Mouse (Mus musculus): Measurements from ENCODE around the gene Plekhm1.

Plekhm1 gene

GRCm38 (mm10) chr11:103360661-103361081 is 51.8 kb downstream of the Plekhm1 start:
- no peak for DNase-seq

DNA sequence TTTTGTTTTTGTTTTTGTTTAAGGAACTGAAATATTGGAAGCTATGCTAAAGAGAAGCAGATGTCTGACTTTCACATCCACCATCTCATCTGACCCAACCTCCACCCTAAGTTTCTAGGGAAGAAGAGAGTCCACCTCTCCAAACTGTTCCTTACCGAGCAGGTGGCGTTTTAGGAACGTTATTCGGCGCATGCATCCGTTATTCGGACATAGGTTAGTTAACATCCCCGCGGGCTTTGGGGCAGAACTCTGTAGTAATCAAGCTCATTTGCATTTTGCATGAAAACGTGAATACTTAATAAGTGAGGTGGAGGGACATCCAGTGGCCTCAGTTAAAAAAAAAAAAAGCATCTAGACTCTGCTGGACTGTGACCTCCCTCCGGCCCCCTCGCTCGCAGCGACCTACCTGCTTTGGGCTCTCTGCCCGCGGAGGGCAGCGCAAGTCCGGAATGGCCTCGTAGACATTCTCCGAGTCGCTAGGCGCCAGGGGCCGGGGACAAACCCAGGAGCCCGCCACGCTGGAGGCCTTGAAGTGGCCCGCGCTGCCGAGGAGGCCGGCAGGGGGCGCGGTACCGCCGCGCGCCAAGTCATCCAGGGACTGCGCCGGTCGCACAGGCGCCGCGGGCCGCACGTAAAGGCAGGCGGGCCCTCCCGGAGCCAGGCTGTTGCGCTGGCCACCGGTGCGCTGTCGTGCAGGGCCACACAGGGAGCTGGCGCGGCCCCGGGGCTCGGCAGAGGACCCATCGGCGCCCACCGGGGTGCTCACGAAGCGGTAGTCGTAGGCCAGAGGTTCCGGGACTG is 52.4 kb downstream of the Plekhm1 start:
- peak; percentile 85 for DNase-seq

DNA sequence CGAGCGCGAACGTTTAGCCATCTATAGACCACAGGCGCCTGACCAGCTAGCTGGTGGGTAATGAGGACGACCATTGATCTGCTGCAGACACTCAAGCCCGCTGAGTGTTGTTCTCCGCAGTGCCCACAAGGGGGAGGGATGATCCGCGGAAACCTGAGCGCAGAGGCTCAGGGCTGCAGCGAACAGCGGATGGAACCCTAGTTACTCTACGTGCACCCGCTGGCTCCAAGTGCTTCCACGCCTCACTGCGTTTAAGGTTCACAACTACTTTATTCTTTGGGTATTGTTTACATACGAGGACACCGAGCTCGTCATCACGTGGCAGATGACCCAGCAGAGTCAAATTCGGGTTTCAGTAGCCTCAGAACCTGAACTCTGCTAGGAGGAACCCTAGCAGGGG is 53.4 kb downstream of the Plekhm1 start:
- DNase-seq = peak; percentile 70

GRCm38 (mm10) chr11:103358316-103358715 is 54.2 kb downstream of the Plekhm1 start:
- DNase-seq = no peak

GRCm38 (mm10) chr11:103357710-103358109 is 54.8 kb downstream of the Plekhm1 start:
- DNase-seq = no peak

DNA sequence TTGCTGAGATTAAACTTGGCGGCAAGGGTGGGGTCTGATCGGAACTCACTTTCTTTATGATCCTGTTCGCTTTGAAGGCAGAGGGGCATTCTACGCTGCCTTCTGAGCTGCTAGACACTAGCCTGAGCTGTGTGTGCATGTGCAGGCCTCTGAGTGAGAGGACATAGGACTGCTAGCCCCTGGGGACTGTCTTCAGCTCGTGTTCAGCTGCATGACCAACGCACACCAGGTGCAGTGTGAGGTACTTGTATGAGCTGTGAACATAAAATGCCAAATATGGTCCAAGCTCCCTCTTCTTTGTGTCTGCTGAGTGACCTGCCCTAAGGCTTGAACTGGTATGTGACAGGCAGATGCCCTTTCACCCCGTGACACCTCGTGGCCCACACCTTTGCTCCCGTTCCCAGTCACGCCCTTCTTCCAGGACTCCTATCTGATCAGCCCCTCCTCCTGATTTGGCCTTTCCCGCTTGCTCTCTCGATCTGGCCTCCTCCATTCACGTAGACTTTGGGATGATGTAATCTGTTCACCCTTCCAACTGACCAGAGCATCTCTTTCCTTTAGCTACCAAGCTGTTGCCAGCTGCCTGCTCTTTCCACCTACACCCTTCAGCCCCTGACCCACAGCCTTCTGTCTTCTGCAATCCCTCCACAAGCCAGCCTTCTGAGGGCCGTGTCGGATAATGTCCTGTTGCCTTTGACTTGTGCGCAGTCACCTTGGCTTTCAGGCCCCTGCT is 55.4 kb downstream of the Plekhm1 start:
- DNase-seq = no peak

DNA sequence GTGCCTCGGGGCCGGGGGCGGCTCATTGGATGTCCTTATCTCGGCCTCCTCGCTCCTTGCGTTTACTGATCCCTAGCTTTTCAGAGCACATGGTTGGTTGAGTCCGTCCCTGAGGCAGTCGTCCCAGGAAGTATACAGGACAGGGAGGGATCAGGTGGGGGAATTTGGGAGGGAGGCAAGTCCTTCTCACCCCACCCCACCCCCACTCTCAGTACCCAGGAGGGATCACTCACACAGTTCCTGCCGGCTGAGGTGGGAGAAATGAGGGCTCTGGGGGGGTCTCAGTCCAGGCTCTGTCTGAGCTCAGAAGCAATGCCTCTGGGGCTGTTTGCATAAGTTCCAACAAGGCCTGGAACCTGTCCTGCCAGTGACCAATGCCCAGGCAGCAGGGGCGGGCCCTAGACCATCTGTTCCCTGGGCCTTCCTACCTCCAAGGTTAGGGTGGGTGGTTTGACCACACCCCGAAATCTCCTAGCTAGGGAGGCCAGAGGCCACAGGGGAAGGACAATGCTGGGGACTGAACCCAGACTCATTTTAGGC is 56.4 kb downstream of the Plekhm1 start:
- no peak for DNase-seq

DNA sequence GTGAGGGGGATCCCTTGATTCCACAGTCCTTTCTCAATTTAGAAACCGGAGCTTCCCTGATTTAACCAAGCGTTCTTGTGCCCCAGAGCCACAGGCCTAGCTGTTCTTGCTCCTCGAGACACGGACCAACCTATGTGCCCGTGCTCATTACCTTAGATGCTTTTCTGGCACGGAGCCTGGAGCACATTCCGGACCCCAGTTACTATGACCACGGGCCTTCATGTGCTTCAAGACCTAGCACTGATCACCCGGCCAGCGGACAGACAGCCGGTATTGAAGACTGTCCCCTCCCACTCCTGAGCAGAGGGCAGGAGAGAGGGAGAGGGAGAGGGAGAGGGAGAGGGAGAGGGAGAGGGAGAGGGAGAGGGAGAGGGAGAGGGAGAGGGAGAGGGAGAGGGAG is 57.2 kb downstream of the Plekhm1 start:
- no peak for DNase-seq

DNA sequence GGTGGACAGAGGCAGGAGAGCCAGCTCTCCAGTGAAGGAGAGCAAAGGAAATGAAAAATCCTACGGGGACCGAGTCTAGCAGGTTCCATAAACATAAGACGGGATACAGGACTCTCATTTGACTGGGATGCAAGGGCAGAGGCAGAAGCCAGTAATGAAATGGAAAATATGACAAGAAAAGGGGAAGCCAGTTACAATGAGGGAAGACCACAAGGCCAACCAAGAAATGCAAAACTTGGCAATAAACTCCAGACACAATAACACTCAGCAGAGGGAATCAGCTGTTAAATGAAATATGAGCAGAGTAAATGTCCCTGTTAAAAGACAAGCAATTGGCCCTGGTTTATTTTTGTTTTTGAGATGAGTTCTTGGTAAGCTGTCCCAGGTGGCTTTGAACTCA is 58.5 kb downstream of the Plekhm1 start:
- no peak for DNase-seq

DNA sequence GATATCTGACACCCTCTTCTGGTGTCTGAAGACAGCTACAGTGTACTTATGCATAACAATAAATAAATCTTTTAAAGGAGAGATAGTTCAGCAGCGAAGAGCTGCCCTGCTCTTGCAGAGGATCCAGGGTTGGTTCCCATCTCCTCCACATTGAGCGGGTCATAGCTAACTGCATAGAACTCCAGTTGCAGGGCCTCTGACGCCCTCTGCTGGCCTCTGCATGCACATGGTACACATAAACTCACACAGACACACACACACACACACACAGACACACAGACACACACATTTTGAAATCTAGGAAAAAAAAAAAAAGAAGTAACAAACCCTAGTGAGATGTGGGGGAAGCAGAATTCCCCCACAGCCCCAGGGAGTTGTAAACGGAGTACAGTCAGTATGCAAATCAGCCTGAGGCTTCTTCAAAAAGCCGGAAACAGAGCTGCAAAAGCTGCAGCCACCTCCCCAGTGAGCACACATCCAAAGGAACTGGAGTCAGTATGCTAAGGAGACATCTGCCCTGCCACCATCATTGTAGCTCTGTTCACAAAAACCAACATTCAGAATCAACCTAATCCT is 60.2 kb downstream of the Plekhm1 start:
- no peak for DNase-seq

GRCm38 (mm10) chr11:103350711-103351315 is 61.7 kb downstream of the Plekhm1 start:
- no peak for DNase-seq

DNA sequence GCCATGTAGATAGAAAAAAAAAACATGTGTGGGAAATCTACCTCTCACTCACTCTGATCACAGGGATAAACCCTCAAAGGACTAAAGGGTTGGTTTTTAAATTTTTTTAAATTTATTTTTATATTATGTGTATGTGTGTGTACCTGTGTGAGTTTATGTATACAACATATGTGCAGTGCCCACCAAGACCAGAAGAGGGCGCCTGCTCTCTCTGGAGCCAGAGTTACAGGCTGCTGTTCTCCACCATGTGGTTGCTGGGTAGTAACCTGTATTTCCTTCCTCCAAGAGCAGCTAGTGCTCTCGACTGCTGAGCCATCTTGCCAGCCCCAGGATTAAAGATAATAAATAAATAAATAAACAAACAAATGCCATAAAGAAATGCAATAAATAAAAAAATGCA is 62.8 kb downstream of the Plekhm1 start:
- DNase-seq = no peak

- DNase-seq = no peak
Observed at GRCm38 (mm10) chr11:103346657-103347056, 65.8 kb downstream of the Plekhm1 start.

GRCm38 (mm10) chr11:103346236-103346635 is 66.3 kb downstream of the Plekhm1 start:
- no peak for DNase-seq

DNA sequence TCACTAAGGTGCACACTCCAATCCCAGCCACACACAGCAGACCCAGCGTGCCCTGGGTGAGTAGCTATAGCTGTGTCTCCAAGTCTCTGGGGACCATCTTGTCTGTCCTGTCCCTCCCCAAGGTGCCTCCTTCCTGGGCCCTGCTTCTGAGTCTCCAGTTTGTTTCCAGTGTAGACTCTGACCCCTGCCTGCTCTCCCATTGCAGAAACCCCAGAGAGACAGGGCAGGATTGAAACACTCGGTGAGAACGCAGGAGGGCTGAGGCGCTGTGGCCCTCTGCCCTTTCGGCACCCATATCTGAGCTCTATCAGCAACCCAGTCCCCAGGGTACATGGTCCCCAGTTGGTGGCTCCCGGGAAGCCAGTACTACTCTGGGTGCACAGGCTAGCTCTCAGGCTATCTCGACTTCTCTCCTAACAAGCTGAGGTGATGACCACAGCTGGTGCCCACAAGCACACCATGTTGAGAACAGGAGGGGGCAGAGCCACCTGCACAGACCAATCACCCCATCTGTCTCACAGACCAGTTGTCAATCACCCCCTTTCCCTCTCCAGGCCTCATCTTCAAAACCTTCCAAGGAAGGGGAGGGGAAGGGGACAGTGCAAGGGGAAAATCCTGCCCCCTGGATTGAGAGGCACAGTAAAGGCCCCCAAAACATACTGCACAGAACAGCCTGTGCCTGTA is 66.9 kb downstream of the Plekhm1 start:
- DNase-seq = no peak

DNA sequence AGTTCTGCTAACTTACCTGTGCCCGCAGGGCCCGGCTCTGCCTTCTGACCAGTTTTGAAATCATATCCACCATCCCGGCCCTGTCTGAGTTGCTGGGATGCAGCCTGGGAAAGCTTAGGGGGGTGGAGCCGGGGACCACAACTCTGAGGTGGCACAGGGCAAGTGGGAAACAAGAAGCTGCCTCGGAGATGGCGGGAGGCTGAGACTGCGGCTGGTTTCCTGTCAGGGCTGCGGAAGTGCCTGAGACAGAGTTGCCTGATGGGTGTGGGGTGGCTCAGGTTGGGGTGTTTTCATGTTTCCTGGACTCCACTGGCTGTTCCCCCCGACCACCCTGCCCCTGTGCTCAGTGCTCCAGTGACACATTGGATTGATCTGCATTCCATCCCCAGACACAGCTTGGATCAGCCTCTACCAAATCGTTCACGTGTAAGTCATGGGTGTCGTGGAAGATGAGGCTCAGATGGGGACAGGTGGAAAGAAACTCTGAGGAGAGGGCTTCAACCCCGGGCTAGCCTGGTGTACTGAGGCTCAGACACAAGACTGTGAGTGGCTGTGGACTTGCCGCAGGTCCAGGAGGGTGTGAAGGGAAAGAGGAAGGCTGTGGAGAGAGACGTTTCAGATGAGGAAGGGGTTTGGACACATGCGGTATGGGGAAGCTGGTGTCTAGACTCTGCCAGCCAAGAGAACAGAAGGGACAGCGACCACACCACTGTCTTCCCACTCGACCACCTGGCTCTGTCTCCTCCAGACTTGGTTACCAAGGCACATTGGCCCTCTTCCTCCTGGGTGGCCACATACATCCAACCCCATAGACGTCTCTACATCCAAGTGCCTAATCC is 67.8 kb downstream of the Plekhm1 start:
- no peak for DNase-seq

GRCm38 (mm10) chr11:103343881-103344280 is 68.6 kb downstream of the Plekhm1 start:
- no peak for DNase-seq

GRCm38 (mm10) chr11:103343063-103343462 is 69.4 kb downstream of the Plekhm1 start:
- DNase-seq = no peak

DNA sequence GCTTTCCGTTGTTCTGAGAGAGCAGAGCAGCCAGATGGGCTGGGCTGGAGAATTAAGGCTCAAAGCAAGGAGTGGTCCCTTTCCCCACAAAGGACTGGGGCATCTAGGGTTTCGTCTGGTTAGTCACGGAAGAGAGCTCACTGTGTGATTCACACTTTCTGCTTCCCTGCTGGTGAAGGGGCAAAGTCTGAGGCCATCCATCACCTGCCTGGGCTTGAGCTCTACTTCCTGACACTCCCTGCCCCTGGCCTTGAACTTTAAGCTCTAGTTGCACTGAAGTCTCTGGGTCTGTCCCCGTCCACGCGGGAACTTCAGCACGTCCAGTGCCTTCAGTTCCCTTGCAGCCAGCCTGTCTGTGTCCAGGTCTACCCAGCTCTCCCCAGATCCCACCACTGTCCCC is 71.8 kb downstream of the Plekhm1 start:
- no peak for DNase-seq

DNA sequence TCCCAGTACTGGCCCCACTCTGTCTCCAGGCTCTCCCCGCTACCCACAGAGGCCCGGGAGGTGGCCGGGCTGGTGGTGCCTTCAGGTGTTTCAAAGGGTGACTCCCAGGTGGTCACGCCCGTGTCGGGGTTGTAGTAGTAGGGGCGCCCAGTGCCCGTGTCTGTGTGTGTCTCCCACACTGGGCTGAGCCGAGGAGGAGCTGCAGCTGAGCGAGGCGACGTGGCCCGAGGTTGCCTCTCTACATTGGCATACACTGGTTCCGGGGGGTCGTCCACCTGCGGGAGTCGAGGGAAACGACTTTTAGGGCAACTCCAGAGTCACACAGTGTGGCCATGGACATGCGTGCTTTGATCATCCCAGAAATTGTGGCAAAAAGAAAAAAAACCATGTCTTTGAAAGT is 72.4 kb downstream of the Plekhm1 start:
- DNase-seq = no peak

DNA sequence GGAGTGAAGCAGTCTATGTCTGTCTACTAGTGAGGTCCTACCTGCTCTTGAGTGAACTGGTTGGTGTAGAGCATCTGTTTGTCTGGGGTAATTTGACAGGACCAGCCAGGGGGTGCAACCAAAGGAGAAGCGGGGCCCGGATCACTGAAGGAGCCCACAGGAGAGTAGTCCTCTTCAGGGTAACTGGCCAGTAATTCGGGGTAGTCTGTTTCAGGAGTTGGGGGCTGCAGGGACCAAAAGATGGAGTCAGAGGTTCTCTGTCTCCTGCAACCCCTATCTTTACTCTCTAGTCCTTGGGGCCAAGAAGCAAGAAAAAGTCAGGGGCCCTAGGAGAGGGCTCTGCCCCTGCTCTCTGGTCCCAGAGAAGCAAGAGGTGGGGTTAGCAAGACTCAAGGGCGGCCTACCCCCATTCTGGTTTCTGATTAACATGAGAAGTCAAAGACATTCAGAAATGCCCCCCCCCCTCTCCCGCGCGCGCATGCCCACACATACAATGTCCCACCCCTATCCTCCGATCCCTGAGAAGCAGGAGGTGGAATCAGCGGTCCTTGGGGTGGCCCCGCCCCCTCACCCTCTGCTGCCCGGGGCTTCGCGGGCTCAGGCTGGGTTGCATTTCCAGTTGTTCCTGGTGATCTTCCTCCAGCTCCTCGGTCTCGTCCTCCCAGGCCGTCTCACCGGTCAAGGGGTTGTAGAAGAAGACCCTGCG is 72.9 kb downstream of the Plekhm1 start:
- no peak for DNase-seq
